Mouse (Mus musculus) megakaryocyte, embryonic 14.5 days (primary cell): ENCODE data around the gene Artn. TPM values are rescaled to one million over a fixed set of nuclear protein-coding genes. Genes with fewer than 3 reads are reported as not detected.

Source experiments
- H3K27me3 ChIP-seq: replicated peaks from 2 replicates; pipeline ENCODE3; 2012; ENCODE audit warnings: inconsistent platforms
- H3K36me3 ChIP-seq: replicated peaks from 2 replicates; pipeline ENCODE3; 2012; ENCODE audit warnings: low read length, inconsistent platforms, mixed read lengths
- H3K4me1 ChIP-seq: 2 replicates; pipeline ENCODE4 v1.6.1; 2012; ENCODE audit warnings: inconsistent platforms
- H3K4me3 ChIP-seq: replicated peaks from 2 replicates; pipeline ENCODE3; 2012; ENCODE audit warnings: moderate library complexity, mild to moderate bottlenecking, inconsistent platforms
- H3K9me3 ChIP-seq: 2 replicates; pipeline ENCODE4 v1.6.1; 2012; ENCODE audit warnings: inconsistent platforms
- FLI1 ChIP-seq: IDR thresholded peaks from 2 replicates; pipeline ENCODE4 v1.6.1; 2012; ENCODE audit warnings: low read length, inconsistent platforms, mixed read lengths
- GATA1 ChIP-seq: IDR thresholded peaks from 3 replicates; pipeline ENCODE4 v1.6.1; 2012; ENCODE audit warnings: mixed read lengths, low read length, inconsistent platforms, borderline replicate concordance
- polyA plus RNA-seq: library from polyadenylated mRNA; stranded (reverse); fragments of >175 nt; gene quantifications from 2 replicates; pipeline ENCODE4 v1.2.3, GENCODE M21; 2012; ENCODE audit warnings: low replicate concordance; ENCODE audit not compliant: insufficient read depth

Gene Artn
- polyA plus RNA-seq, 1 experiment: 0.74 TPM

DNA sequence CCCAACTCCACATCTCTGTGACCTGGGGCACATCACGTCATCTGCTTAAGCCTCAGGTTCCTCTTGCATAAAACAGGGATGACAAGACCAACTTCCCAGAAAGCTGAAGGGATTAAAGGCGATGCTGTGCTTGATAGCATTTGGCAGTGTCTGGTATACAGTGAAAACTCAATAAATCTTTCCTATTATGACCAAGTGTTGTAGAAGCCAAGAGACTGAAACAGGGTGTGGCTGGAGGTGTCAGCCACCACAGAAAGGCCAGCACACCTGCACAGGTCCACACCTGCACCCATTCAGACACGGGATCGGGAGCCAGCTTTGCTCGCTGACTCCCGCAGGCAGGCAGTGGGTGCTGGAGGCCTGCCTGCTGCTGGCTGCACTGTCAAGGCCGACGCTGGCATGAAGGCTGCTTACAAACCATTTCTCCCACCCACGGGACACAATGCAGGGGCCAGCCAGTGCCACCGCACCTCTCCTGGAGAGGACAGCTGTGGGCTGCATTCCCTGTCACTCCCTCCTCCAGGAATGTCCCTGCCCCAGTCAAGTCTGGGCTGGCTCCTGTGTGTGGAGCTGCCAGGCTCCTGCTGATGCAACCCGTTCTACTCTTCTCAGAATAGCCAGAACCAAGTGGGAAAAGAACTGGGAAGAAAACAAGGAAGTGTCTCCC is 17.2 kb upstream of the Artn start:
- Histone ChIP-seq H3K27me3 (peaks cover 6% of the 10 kb centered on the region), H3K9me3 (peaks cover 5% of the 10 kb centered on the region), H3K4me1 (peaks cover 11% of the 10 kb centered on the region), H3K4me3 (no peak overlapping the region), H3K36me3 (peaks cover 20% of the 10 kb centered on the region)
- TF ChIP-seq GATA1 (no peak), FLI1 (no peak)

DNA sequence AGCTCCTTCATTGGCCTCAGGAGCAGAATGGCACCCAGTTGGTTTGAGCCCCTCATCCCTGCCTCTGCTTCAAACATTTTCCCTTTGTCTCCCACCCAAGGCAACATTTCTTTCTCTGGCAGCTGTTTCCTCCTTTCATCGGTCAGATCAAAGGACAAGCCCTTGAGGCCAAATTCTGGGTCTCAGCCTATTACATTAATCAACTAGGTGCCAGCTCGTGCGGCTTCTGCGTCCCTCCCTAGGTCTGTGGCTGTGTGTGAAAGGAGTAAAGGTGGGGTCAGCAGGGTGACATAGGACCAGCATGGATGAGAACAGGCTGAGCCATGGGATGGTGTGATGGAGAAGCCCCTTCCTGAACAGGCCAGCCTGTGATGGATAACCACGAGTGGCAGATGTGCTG is 13.8 kb upstream of the Artn start:
- Histone ChIP-seq H3K27me3 (peaks cover 6% of the 10 kb centered on the region), H3K36me3 (peaks cover 20% of the 10 kb centered on the region), H3K9me3 (no peaks in the 10 kb centered on the region), H3K4me3 (no peak overlapping the region), H3K4me1 (no peaks in the 10 kb centered on the region; the same call in 1 of the 2 replicates)
- TF ChIP-seq GATA1 (no peak), FLI1 (no peak)

DNA sequence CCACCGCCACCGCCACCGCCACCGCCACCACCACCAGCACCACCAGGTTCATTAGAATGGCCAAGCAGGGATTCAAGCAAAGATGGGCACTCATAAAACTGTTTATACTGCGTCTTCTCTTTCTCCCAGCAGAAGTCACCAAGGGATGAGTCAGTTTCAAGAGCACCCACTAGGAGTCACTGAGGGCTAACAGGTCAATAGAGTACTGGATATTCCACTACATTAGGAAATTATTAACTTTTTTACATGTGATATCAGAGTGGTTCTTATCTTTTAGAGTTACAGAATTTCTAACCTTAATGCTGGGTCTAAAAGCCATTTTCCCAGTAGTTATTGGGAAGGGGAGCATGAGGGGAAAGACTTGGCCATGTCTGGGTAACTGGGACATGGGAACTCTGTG is 7.4 kb upstream of the Artn start:
- no peak for TF ChIP-seq GATA1
- no peak for TF ChIP-seq FLI1
- H3K27me3 ChIP-seq: peaks cover 4% of the 10 kb centered on the region
- peaks cover 29% of the 10 kb centered on the region for H3K36me3 ChIP-seq
- no peak overlapping the region for H3K4me3 ChIP-seq
- no peaks in the 10 kb centered on the region; the same call in 1 of the 2 replicates for H3K4me1 ChIP-seq
- H3K9me3 ChIP-seq: no peaks in the 10 kb centered on the region

DNA sequence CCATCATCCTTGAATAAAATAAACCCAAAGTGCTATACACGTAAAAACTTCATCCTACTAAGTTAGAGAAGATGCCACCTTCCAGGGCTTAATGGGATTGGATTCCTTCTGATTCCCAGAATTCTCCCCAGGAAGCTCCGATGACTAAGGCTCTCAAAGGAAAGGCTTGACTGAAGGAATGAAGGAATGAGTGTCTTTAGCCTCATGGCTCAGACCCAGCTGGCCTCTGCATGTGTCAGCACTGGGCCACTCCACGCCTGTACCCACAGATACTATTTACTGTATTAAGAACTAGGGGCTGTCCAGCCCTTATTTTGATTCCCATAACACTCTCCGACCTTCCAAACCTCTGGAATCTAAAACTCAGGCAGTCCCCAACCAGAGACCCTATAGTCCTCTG is 4.5 kb upstream of the Artn start:
- peaks cover 13% of the 10 kb centered on the region for H3K36me3 ChIP-seq
- H3K4me3 ChIP-seq: no peak overlapping the region
- no peak for TF ChIP-seq GATA1
- TF ChIP-seq FLI1: no peak
- peaks cover 11% of the 10 kb centered on the region for H3K9me3 ChIP-seq
- H3K4me1 ChIP-seq: peaks cover 13% of the 10 kb centered on the region
- H3K27me3 ChIP-seq: peaks cover 23% of the 10 kb centered on the region

DNA sequence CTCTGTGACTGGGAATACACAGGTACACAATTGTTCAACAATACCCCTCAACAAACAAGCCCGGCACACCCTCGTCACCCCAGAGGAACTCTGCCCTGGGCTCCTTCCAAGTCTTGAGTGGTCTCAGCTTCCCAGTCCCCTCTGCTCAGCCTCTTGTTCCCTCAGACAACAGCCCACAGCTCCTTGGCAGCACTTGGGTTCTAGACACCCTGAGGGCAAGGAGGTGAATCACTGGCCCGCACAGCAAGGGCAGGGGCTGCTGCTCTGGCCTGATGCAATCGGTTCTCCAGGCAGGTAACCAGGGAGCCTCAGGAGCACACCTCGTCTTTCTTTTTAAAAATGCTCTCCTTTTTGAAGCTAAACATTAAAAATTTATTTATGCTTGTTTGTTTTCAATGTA is 3.7 kb upstream of the Artn start:
- Histone ChIP-seq H3K4me1 (peaks cover 21% of the 10 kb centered on the region), H3K27me3 (peaks cover 31% of the 10 kb centered on the region), H3K9me3 (peaks cover 11% of the 10 kb centered on the region), H3K36me3 (peaks cover 13% of the 10 kb centered on the region), H3K4me3 (no peak overlapping the region)
- no peak for TF ChIP-seq FLI1
- no peak for TF ChIP-seq GATA1

DNA sequence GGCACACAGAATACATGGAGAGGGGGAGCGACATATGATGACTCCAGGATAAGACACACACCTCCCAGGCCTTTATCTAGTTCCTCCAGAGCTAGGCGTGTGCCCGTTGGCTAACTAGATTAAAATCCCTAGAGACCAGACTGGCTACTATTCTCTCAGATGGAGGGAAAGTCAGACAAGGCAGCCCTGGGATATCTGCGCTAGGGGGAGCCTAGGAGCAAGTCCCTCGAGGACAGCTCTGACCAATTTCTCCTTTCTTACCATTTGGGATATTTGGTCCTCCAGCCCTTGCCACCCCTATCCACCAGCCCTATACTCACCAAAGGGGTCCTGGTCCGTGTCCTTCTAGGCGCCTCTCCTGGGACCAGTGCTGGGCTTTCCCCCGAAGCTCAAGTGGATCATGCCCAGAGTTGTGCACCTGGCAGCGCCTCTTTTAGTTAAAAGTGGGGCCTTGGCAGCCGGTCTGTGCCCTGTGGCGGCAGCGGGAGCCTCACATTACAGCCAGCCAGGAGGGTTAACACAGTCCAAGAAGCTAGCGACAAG is 793 bp downstream of the Artn start:
- peaks cover 63% of the 10 kb centered on the region for H3K4me1 ChIP-seq
- TF ChIP-seq FLI1 (no peak), GATA1 (no peak)
- peak overlapping the region; percentile 83 for H3K4me3 ChIP-seq

DNA sequence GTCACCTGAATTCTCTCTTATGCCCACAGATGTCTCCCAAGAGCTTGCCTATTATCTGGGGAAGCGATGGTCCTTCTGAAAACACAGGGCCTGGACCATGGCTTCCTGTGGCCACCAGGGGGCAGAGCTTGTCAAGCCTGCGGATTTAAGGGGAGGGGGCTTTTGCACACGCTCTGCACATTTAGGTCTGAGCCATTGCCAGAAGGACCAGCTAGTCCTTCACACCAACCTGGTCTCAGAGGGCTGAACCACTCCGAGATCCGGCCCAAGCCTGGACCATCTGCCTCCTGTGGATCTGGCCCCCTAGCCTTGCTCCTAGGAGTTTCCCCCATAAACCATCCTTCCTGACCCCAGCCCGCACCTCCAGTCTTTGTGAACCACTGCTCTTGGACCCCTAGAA is 1.3 kb downstream of the Artn start:
- no peak overlapping the region for H3K4me3 ChIP-seq
- H3K27me3 ChIP-seq: peaks cover 63% of the 10 kb centered on the region
- H3K4me1 ChIP-seq: peaks cover 68% of the 10 kb centered on the region
- peaks cover 14% of the 10 kb centered on the region for H3K9me3 ChIP-seq
- no peak for TF ChIP-seq GATA1
- TF ChIP-seq FLI1: no peak
- peaks cover 9% of the 10 kb centered on the region for H3K36me3 ChIP-seq

More for the DNA sequence above, 793 bp downstream of the Artn start:
- H3K9me3 ChIP-seq: peaks cover 14% of the 10 kb centered on the region
- H3K36me3 ChIP-seq: peaks cover 9% of the 10 kb centered on the region
- peaks cover 62% of the 10 kb centered on the region for H3K27me3 ChIP-seq

DNA sequence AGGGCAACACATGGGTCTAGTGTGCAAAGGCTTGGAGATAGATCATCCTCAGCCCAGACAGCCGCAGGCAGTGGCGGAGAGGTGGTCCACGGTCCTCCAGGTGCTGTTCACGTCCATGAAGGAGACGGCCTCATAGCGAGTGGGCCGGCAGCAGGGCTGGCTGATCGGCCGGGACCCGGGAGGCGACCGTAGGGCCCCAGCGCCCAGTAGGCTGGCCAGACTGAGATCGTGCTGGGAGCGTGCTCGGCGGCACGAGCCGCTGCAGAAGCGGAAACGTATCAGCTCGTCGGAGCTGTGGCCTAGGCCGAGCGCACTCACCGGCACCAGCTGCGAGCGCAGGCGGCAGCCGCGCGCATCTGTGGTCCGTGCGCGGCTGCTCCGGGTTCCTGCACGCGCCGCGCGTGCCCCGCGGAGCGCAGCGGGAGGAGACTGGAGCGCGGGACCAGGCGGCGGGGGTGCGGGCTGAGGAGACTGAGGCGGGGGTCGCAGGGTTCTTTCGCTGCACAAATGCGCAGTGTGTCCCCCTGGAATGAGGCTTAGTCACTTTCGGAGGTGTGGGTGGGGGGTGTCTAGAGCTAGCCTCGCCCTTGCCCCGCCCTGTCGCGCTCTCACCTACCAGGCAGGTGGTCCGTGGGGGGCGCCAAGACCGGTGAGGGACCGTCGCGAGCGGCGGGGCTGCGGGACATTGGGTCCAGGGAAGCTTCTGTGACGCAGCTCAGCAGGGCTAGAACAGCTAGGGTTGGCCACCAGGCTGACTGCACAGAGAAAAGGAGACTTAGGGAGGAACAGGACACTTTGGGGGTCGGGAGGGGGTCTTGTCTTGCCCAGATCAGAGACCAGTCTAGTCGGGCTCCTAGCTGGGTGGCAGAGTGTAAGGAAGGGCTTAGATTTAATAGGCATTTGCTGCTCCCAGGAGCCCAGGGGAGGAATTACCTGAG is 2.7 kb downstream of the Artn start:
- peak overlapping the region; percentile 91 for H3K4me3 ChIP-seq
- H3K27me3 ChIP-seq: peaks cover 64% of the 10 kb centered on the region
- TF ChIP-seq FLI1 (no peak), GATA1 (no peak)
- no peaks in the 10 kb centered on the region for H3K36me3 ChIP-seq
- peaks cover 83% of the 10 kb centered on the region for H3K4me1 ChIP-seq
- peaks cover 14% of the 10 kb centered on the region for H3K9me3 ChIP-seq

DNA sequence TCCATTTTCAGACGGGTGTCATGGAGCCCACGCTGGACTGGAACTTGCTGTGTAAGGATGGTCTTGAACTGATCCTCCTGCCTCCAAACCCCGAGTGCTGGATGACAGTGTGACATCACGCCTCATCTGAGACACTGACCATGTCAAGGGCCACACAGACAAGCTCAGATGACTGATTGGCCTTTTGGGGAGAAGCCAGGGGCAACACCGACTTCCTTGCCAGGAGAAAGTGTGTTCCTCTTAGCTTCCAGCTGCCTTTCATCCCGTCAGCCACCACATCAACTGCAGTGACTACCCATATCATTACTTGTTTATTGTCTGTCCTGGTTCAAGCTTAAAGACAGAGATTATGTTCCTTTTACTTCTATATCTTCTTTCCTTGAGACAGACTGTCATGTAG is 4.6 kb downstream of the Artn start:
- Histone ChIP-seq H3K4me3 (peak overlapping the region; percentile 73), H3K27me3 (peaks cover 54% of the 10 kb centered on the region), H3K4me1 (peaks cover 91% of the 10 kb centered on the region), H3K9me3 (peaks cover 7% of the 10 kb centered on the region; the same call in 1 of the 2 replicates), H3K36me3 (no peaks in the 10 kb centered on the region)
- TF ChIP-seq FLI1 (no peak), GATA1 (no peak)

DNA sequence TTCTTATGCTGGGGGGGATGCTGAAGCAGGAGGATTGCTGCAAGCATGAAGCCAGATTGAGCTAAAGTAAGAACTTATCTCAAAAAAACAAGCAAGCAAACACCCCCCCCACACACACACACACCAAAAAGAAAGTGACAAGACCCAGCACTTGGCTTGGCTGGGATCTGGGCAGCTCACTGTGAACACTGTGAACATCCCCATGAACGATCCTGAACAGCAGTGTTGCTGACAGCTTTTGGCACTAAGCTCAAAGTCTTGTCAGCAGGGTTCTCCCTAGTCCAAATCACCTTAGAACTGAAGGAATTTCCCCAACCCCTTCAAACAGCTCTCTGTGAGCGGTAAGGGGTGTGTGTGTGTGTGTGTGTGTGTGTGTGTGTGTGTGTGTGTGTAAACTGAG is 6.1 kb downstream of the Artn start:
- Histone ChIP-seq H3K9me3 (0 out of 2 replicates have a peak, but pooled peaks cover 3% of the 10 kb centered on the region), H3K36me3 (no peaks in the 10 kb centered on the region), H3K4me3 (no peak overlapping the region), H3K4me1 (peaks cover 86% of the 10 kb centered on the region), H3K27me3 (peaks cover 39% of the 10 kb centered on the region)
- TF ChIP-seq GATA1 (no peak), FLI1 (no peak)
